Mouse (Mus musculus): ENCODE measurements around the gene Gpr108.
A peak's percentile ranks its signal among the peaks of the same experiment; 100 is the strongest.

Gpr108 gene

DNA sequence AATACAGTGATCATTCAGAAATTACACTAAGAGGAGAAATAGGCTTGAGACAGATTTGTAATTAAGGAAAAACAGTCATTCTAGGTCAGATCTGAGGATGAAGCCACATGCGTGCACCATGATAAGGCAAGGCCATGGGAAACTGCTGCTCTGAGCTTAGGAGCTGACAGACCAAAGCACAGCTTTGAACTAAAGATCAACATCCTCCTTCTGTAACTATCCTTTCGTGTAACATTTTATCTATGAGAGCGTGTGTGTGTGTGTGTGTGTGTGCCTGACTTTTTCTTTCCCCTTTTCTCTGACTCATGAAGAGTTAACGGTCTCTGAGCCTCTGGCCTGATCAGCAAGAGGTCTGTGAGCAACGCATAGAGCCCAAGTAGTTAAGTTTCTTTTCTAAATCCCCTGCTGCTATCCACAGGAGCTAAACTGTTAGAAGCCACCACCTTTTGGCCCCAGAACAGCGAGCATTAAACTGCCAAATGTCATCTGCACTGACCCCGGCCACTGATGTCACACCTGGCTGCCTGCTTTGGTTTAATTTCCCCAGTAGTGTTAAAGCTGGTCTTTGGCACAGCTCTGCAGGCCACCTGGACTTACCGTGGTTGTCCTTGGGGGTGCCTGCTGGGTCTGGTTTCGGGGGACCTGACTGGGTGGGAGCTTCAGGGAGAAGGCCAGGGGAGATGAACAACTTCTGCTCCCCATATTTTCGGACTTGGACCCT, 4.4 kb downstream of the Gpr108 start:
- DNase-seq: no peak

DNA sequence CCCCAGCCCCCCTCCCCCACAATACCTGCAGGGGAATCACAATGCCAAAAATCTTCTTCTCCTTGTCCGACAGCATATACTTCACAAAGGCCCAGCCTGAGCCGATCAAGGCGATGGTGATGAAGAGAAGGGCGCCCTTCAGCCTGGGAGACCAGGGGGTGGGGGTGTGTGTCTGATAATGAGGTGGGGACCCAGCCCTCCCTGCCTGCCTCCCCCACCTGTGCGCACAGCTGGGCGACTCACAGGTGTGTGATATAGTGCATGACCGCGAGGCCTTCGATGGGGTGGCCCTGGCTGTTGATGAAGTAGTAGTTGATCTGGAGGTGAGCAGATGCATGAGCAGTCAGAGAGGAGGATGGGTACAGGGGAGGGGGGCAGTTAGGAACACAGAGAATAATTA, 11.1 kb downstream of the Gpr108 start:
- no peak for DNase-seq

DNA sequence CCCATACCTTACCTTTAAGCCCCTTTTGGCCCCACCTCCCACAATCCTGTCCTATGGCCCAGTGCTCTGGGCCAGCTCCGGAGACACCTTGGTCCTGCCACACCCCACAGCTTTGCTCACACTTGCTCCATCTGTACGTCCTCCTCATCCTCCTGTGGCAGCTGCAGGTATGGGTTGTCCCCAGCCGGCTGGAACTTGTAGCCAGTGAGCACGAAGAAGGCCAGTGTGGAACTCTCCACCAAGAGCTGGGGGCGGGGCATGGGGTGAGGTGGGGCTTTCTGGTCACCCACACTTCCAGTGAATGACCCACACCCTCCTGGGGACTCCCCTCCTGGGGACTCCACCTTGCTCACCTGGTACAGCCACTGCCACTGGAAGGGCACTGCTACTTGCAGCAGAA, 12.4 kb downstream of the Gpr108 start:
- no peak for DNase-seq

DNA sequence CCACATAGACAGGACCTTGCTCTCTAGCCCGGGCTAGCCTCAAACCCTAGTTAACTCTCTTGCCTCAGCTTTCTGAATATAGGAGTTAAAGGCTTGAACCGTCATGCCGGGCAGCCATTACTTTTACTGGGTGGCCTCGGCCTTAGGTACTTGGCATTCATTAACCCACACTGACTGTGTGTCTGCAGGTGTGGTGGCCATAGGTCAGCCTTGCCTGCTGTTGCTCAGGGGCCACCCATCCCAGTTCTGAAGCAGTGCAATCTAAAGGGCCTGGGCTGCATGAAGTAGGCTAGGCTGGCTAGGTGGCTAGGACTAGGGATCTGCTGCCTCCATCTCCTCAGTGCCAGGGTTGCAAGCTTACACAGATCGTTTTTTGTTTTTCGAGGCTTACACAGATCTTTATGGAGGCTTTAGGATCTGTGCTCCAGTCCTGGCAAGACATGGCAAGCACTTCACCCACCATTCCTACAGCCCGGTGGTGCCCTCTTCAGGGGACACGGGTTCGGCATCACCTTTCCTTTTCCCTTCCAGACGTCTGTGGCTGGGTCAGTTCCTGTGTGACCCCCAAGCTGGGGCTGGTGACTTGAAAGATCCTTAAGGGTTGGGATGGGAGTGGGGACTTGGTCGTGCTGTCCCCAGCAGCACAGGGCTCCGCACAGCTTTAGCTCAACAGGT, 13.9 kb downstream of the Gpr108 start:
- no peak for DNase-seq

DNA sequence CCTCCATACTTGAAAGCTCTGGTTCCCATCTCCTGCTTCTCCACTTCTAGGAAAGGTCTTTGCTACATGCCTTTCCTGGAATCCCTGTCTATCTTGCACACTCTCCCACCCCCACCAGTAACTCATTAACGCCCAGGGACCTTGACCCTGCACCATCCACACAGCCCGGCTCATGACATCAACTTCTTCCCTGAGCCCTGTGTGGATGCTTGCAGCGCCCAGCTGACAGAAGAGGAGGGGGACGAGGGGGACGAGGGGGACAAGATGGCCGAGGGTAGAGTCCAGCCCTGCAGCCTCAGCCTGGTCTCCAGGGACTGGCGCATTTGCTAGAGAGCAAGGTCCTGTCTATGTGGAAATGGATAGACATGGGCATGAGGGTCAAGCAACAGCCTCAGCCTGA, 15.2 kb downstream of the Gpr108 start:
- no peak for DNase-seq

DNA sequence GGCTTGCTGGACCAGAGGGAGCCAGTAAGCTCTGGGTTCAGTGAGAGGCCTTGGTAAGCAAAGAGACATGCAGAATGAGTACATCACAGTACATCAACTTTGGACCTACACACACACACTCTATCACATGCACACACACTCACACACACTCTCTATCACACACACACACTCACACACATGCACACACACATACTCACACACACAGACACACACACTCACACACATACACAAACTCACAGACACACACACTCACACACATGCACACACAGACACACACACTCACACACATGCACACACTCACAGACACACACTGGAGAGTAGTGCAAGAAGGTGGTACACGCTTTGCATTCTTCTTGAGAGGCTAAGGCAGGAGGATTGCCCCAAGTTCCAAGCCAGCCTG, 16.0 kb downstream of the Gpr108 start:
- DNase-seq: no peak

DNA sequence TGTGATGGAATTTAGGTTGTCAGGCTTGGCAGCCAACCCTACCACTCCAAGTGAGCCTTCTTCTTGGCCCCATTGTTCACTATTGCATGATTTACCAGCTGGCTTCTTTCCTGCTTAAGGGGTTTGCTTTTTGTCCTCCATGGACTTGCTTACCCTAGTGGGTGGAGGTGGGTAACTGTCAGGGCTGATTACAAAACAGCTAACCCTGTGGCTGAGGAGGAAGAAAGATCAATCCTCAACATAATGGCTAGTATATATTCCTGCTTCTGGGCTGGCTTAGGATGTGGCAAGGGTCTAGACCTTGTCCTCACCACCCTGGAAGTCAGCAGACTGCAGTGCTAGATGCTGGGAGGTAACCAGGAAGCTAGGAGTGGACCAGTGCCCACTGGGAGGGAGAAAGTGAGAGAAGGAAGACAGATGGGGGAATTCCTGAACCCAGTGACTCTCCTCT, 16.9 kb downstream of the Gpr108 start:
- no peak for DNase-seq

DNA sequence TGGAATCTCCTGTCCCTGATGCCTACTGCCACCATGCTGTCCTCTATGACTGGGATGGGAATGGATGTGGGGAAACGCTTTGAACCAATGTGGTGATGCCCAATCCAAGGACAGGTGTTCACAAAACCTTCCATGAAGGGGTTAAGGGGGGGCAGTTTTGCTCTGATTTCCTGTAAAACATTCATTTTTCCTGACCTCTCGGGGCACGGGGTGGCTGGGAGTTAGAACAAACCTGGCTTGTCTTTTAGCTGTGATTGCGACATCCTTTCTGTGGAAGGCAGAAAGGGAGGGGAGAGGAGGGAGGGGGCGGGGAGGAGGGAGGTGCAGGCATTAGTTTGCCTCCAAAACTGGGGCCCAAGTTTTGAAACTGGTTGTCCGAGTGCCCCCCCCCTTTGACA, 17.5 kb downstream of the Gpr108 start:
- no peak for DNase-seq

DNA sequence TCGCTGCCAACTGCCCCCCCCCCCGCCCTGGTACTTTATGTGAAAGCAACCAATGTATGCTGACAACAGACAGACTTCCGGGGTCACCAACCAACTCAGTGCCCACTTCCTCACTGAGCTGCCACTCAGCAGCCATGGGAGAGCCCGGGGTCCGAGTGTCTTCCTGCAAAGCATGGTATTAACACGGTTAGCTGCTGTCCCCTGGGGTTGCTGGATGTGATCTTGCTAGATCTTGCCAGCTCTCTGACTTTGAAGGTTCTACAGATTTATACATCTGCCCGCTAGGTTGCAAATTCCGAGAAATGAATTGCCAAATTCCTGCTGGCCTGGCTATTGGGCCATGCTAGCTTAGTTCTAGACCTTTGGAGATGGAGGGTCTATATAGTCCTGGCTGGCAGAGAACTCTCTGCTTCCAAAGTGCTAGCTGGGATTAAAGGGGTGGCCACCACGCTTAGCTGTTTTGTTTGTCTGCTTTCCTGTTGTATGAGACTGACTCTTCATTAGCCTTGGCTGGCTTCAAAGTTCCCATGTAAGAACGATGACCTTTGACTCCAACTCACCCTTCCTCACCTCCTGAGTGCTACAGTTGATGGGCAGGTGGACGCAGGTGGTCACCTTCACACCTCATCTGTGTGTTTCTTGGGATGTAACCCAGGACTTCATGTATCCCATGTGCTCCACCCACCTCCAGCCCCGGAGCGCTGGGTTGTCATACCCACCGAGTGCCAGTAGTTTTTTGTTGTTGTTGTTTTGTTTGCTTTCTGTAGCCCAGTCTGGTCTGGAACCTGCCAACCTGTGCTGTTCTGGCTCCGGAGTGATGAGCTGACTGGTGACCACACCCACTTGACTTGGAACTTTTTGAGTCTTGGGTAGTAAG, 18.2 kb downstream of the Gpr108 start:
- no peak for DNase-seq

DNA sequence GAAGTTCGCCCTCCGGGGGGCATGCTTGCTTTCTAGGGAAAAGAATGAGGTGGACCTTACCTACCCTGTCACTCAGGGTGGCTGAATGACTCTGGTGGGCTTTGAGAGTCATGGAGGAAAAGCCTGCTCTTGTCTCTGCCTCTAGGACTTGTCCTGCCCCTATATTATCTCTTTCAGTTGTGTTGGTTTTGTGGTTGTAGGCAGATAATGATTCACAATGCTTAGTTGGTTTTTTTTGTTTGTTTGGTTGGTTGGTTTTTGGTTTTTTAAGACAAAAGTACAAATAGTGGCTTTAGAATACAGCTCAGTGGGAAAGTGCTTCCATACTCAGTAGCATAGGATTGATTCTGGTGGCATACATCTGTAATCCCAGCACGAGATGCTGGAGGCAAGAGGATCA, 19.4 kb downstream of the Gpr108 start:
- DNase-seq: no peak

DNA sequence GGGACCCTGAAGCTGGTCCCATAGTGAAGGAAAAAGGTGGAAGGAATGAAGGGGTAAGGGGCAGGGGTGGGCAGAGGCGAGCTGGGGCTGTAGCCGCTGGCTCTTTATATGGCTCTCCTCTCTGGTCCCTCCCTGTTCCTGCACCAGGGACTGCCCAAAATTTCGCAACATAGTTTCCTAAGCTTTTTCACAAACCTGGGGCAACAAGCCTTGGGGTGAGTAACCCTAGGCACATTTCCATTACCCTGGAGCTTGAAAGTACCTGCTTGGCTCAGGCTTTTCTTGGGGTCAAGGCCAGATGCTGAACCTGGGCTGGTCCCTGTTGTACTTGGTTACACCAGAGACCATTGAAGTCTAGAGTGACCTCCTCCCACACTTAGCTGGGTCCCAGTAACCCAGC, 20.2 kb downstream of the Gpr108 start, which contains the start of gene C3:
TSS of gene C3 (minus strand) at position 123 of the 400 bp plus-strand sequence.
- no peak for DNase-seq

DNA sequence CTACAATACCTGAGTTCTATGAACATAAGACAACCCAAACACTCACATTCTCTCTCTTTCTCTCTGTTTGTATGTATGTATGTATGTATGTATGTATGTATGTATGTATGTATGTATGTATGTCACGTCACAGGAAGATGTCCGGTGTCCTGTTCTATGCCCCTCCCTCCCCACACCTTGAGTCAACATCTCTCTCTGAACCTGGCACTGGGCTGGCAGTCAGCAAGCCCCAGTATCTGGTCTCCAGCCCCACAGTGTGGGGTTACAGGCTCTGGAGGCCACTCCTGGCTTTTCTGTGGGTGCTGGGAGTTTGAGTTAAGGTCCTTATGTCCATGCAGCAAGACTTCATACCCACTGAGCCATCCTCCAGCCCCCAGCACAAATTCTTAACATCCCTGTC, 20.8 kb downstream of the Gpr108 start:
- DNase-seq: no peak

DNA sequence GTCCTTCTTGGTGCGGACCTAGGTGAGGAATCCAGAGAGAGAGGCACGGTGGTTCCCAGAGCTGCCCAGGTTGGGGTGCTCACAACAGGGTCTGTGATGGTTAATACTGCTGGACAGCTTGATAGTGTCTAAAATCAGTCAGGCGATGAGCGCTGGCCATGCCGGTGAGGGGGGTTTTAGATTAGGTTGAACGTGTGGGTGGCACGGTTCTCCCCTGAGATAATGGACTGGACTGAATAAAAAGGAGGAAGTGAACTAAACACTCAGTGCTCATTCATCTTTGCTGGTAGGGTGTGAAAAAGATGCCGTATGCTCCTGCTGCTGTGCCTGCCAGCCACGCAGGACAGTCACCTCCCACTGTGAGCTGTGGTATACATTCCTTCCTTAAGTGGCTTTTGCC, 24.9 kb downstream of the Gpr108 start:
- DNase-seq: no peak

DNA sequence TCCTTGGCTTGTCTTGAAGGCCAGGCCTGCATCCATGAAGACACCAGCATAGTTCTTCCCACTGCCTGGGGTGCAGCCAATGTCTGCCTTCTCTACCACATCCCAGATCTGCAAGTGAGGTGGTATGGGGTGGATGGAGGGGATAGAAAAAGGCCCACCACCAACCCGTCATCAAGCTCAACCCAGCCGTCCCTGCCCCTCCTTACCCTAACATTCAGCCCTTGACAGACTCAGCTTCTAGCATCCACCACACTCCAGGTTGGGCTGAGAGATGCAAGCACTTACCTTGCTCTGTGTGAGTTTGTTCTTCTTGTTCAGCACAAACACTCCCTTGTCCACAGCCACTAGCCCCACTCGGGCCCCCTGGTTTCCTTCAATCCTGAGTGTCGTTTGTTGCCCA, 26.3 kb downstream of the Gpr108 start:
- DNase-seq: peak; percentile 5

DNA sequence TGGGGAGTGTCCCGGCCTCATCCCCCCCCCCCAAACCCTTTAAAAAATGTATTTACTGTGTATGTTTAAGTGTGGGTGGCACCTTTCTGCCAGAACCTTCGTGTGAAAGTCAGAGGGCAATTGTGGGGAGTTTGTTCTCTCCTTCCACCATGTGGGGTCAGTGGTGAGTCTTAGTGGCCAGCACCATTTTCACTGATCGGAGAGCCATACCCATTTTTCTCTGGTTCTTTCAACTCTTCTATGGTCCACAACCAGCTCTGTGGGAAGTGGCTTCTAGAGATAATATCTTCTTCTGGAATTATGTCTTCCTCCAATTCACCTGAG, 28.4 kb downstream of the Gpr108 start:
- peak; percentile 58 for DNase-seq

DNA sequence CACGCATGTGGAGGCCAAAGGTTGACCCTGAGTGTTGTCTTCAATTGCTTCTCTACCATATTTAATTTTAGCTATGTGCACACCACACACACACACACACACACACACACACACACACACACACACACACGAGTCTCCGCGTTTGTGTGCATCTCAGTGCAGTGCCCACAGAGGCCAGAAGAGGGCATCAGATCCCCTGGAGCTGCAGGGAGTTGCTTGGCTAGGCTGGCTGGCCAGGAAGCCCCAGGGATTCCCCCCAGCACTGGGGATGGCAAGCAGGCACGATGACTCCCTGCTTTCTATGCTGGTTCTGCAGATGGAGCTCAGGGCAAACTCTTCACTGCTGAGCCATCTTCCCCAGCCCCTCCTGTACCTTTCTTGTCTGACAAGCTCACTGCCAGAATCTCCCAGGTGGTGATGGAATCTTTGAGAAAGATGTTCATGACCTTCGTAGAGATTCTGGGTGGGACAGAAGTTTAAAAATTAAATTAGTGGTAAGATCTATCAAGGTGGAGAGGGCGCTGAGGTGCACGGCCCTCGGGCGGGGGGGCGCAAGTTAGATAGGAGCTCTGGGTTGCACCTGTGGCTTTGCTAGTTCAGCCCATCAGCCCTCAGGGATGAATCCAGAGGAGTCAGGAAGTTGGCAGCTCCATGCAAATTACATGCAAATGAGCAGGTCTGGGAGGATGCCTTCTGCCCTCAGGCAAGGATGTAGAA, 28.9 kb downstream of the Gpr108 start:
- DNase-seq: peak; percentile 90

DNA sequence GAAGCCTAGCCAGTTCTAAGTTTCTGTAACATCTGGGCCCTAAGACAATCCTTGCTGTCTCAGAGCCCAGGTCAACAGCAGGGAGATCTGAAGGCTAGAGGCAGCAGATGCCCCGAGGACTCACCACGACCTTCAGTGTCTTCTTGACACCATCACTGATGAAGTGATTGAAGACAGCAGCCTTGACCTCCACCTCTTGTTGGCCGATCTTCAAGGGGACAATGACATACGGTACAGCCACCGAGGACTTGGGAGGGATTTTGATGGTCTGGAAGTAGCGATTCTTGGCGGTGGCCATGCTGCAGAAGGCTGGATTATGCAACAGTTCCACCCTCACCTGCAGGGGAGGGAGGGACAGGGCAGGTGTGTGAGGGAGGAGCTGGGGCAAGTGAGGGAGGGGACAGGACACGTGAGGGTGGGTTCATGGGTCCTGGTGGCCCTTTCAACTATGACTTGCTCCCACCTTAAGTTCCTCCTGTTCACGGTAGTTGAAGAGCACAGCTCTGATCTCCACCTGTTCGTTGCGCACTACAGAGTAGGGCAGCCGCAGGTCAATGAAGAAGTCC, 29.8 kb downstream of the Gpr108 start:
- DNase-seq: peak; percentile 6

DNA sequence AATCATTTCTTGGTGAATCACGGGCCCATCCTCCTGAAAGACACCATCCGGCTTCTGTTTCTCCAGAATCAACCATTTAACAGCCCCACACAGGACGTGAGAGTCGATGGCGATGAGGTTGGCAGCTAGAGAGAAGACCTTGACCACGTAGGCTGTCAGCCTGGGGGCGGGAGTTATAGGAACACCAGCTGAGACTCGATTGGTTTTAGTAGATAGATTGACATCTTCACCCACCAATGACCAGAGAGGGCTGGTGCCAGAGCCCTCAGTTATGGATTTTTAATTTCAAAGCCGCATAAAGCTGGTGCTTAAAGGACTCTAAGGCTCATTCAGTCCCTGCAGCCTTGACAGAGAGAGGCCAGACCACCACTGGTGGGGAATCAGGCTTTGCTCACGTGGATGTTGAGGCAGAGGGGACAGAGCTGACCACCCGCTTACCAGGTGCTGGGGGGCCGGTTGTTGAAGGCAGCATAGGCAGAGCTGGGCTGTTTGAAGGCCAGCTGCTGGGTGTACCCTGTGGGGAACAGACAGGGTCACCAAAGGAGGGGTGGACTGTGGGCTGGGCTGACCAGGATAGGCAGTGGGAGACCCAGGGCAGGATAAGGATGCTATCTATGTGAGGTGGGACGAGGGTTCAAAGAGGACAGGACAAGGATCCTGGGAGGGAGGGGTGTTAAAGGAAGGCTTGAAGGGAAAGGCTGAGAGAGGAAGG, 33.4 kb downstream of the Gpr108 start:
- no peak for DNase-seq

DNA sequence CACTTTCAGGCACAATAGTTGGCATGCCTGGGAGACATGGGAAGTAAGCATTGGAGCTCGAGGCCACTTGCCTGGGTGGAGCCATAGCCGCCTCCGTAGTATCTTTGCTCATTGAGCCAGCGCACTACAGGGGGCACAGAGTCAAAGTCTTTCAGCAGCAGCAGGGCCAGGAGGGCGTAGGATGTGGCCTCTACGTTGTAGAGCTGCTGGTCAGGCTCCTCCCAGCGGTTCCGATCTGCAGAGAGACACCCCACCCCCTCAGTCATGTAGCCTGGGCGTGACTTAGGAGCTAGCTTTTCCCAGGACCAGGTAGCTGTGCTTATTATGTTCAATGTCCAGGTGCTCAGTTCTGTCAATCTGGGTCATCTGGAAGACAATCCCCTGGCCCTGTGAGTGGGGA, 36.7 kb downstream of the Gpr108 start:
- no peak for DNase-seq

DNA sequence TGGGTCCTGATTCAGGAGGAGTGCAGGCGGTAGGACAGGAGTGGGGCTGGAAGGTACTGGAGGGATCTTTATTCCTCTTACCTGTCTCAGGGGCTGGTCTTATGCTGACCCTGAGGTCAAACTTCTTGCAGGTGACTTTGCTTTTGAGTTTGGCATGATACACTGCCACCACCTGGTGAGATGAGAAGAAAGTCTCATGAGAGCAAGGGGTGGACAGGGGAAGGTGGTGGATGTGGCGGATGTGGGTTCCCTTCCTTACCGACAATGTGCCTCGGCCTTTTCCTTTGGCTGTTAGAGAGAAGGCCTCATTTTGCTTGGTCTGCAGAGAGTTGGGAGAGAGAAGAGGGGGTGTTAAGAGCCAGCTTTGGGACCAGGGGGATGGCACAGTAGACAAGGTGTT, 38.9 kb downstream of the Gpr108 start:
- DNase-seq: peak; percentile 59

DNA sequence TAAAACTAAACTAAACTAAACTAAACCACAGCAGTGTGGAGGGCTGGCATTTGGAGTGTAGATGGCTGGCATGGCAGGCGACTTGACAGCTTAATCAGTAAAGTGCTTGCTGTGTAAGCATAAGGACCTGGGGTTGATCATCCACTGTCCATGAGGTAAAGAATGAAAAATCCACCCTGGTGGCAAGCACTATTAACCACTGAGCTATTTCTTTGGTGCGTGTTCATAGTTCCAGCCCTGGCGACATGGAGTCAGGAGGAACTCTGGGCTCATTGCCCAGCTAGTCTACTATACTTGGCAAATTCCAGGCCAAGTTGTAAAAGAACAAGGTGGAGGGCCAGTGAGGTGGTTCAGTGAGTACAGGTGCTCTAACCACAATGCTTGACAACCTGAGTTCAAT, 40.3 kb downstream of the Gpr108 start:
- no peak for DNase-seq
